Mouse (Mus musculus) liver, adult 2 months (tissue): ENCODE results near the gene Col4a2.

ENCODE experiments used
- CTCF ChIP-seq: fragments of 200-500 bp; IDR thresholded peaks from 2 replicates; pipeline ENCODE4 v1.5.1; 2011; ENCODE audit warnings: low read depth, low read length, control low read depth
- POLR2A ChIP-seq: fragments of 200-500 bp; IDR thresholded peaks from 2 replicates; pipeline ENCODE4 v1.6.1; 2011; ENCODE audit warnings: low read length, control low read depth; ENCODE audit not compliant: insufficient read depth; ENCODE audit errors: extremely low read depth

DNA sequence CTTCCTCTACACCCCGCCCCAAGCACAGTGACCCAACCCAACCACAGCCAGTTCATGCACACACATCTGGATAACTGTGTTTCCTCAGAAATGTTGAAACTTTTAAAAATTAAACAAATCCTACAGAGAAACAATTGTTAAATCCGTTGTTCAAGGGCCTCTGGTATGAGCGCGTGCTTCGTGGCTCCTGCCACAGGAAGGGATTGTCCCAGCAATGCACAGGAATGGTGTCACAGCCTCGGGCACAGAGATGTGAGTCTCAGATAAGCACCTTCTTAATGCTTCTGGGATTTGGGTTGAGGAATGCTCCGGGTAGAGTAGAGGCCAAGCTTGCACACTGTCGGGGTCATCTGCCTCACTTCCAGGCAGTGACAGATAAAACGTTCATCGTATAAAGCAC lies 58.7 kb downstream of the Col4a2 start:
- TF ChIP-seq CTCF: no peak
- TF ChIP-seq POLR2A: no peak
